Mouse (Mus musculus) T-helper 17 cell (primary cell): ENCODE measurements at regions not wholly inside any gene's neighbourhood (a gene's known extent, or its start where the extent isn't known, plus 50 kb on each side); places are given as distances from the start of the nearest gene placed in this dataset.

Source experiments
- in situ Hi-C, 2 experiments: fragments of 300-600 bp; cut with MboI, MseI; formaldehyde crosslinking; loops; 1 replicate in 1 of 2; 2 replicates in 1 of 2; pipeline ENCODE4 v1.15.1; 2025; ENCODE audit warnings: high pct_unique_total_duplicates in 2 of 2

DNA sequence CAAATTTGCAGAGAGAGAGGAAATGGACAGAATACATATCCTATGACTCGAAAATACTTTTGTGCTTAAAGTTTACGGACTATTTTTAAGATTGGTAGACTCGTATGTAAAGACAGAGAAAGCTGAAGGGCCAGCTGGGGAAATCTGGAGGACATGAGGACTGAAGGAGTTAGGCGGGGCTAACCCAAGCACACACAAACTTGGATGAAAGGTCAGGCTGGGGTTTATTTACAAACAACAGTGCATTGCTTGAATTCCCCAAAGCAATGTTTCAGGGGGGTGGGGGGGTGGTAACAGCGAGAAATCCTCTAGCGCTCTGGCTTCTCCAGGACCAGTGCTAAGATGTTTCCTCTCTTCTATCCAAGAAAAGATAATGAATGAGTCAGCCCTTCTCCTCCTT, 68.3 kb downstream of the Ptger2 start:
- in situ Hi-C loops = loop anchor here in 1 of 2 experiments (5.0 to 10.0 kb wide), 2 partner anchors 36 to 89 kb away; no protein-coding TSS in a partner anchor

DNA sequence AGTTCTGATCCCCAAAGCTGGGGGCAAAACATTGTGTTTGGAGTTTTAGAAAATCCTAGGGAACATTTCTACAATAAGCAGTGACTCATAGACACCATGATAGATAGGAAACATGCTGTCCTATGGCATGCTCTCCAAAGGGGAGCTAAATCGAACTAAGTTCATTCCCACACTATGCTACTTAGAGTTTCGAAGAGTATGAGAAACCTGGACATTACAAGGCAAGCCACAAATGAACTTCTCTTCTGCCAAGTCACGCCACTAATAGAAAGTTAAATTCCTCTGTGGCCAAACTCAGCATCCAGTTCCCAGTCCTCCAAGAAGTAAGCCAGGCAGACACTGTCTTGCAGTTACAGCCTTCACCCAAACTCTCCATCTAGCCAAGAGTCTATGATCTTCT, 73.7 kb downstream of the Ptger2 start:
- in situ Hi-C loops = no loop called here

DNA sequence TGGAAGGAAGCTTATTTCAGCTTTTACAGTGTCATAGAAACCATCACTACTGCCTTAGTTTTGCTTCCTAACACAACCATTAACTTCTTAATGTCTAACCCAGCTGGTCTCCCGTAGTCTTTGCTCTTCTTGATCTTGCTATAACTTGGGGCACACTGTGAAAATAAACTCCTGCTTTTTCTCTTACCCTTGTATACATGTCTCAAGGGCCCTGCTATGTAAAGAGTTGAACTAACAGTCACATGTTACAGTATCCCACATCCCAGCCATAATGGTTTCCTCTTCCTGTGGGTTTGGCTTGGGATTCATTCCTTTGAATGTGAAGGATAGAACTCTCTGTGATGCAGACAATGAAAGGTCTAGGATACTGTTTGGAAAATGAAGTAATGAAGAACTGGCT, 76.5 kb downstream of the Ptger2 start:
- in situ Hi-C loops = no loop called here

DNA sequence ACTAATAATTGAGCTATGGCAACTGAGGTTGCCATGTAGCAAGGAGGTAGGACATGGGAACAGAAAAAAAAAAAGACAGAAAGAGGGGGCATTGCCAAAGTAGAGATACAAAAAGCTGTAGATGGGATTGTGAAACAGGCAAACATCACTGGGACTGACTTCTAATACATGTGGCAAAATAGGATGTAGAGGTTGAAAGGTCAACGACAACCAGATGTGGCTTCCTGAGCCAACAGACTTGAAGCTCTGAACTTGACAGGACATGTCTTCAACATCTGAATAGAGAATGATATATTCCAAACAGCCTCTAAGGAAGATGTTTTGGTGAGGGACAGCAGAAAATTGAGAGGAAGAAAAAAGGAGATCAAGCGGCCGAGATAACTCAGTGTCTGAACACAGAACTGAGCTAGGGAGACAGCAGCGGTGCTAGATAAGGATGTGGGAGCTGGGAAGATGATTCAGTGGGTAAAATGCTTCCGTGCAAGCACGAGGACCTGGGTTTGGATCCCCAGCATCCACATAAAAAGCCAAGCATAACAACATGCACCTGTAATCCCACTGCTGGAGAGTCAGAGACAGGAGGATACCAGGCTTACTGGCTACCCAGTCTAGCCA, 81.7 kb downstream of the Ptger2 start:
- in situ Hi-C loops = no loop called here

DNA sequence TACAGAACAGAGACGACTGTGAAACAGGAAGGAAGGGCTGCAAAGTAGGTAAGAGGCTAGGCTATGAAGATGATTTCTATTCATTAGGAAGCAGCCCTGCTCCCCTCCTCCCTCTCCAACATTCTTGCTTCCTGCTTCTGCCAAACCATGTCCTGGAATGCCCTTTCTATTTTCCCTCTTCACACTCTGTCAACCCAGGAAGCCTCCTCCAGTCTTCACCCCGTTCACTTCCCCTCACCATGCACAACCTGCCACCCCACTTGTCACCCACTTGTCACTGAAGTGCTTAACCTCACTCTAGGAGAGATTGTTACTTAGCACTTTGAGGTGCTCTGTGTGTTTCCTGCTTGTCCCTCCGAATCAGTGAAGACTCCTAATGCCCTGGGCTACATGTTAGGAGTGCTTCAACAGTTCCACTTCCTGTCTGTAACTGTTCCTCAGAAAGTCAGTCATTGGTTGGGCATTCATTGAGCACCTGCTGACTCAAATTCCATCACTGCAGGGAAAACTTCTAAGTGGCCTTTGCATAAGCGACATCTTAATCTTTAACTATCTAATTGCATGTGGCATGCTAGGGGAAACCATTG, 87.0 kb downstream of the Ptger2 start:
- in situ Hi-C loops = no loop called here

DNA sequence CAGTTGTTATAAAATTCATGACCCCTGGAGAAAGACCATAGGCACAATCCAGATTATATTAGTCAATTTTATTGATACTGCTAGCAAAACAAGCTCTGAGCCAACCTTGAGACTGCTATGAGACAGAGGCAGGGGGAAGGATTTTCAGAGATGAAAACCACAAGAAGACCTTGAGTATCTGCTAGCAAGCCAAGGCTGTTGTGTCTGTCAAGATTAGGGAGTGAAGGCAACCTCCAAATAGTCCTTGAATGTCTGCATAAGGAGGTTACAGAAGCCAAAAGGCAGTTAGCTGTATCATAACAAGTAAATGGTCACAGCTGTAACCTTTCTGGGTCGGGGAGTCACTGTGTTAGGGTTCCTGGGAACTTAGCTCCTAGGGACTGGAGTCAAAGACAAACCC, 89.2 kb downstream of the Ptger2 start:
- in situ Hi-C loops = no loop called here

DNA sequence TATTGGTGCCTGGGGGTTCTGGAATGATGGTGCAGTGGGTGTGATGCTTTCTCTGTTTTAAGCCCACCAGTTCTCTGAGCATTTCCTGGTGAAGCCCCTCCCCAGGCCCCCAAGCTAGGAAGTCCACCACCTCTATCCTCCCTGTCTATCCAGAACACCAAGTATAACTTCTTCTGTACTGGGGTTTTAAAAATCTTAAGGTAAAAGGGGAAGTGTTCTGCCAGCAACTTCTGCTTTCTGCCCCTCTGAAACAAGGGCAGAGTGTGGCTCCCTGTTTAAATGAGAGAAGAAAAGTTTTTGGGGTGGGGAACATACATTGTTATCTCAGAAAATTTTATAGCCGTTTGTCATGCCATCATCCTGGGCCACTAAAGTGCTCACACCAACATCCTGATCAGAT, 91.8 kb downstream of the Ptger2 start:
- in situ Hi-C loops = no loop called here

DNA sequence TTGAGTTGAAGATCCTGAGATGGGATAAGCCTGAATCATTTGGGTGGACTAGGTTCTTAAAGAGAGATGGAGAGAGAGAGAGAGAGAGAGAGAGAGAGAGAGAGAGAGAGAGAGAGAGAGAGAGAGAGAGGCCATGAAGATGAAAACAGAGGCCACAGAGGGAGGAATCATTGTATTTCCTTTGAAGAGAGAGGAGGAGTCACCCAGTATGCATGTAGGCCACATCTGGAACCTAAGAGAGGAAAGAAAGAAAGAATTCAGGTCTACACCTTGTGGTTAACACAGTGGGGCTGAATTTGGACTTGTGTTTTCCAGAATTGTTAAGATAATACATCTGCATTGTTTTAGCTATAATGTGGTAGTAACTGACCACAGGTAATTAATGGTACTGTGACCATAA, 92.2 kb downstream of the Ptger2 start:
- in situ Hi-C loops = no loop called here

DNA sequence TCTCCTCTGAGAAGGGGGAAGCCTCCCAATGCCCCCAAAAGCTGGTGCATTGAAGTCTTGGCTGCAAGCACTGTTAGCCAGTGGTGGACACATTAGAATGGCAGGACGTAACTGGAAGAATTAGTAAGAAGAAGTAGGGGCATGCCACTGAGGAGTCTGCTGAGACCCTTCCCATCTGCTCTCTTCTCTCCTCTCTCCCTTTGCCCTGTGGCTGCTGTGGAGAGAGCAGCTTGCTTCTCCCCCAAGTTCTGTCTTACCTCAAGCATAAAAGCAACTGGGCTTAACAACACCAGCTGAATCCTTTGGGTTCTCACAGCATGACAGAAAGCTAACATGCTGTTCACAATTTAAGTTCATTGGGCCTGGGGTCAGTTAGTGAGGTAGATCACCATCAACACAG, 95.1 kb downstream of the Ptger2 start:
- in situ Hi-C loops = no loop called here
